Mouse (Mus musculus) retina, adult 2 months (tissue): ENCODE results near the gene Col25a1.

Source experiments
- DNase-seq: peaks from one replicate; pipeline ENCODE4 v3.0.0-alpha.2; 2012; ENCODE audit warnings: low read depth, low spot score

Gene Col25a1

GRCm38 (mm10) chr3:130565586-130565985 lies 434.3 kb downstream of the Col25a1 start:
- DNase-seq, result no peak

DNA sequence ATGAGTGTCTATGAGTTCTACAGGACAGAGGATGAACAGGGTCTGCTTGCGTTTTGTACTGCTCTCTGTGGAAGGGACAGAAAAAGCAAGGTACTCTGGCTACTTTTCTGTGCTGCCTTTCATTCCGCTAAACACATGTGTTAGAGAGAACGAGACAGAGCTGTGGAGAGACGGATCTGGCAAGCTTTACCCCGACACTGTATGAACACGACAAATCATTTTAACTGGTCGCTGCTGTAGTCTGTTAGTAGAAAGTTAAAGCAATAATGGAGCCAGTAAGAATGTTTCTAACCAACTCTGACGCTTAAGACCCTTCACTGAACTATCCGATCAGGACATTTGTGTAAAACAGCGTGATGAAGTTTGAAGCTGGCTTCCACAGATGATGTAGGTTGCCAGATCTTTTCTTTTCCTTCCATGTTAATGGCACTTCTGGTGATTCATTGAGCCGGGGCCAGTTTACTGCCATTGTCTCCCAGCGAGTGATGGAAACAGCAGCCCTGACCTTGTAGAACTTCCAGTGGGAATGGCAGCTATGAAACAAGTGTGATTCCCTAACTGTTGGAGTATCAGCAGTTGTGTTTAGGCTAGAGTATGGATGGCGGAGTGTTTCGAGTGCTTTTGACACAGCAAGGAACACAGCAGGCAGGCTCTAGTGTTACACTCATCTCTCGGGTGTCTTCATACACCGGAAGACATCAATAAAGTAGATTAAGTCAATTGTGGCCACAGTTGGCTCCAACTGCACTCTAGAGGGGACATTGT lies 437.2 kb downstream of the Col25a1 start:
- DNase-seq, result no peak

- no peak for DNase-seq
These were observed 441.9 kb downstream of the Col25a1 start for GRCm38 (mm10) chr3:130573243-130573642.

DNA sequence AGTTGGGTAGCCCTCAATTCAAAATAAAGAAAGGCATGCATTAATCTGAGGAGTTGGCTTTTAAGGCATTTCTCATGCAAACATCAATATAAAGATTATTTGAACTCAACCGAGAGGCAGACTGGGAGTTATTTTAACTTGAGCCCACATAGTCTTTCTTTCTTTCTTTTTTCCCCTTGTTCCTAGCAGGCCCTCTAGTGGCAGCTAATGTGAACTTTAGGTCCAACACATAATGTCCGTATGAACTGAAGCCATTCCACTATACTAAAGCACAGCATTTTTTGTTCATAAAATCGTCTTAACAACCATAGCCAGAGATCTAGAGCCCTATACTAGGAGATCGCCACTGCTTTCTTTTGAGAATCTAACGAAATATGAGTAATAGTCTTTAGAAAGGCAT lies 443.4 kb downstream of the Col25a1 start:
- DNase-seq, result no peak

DNA sequence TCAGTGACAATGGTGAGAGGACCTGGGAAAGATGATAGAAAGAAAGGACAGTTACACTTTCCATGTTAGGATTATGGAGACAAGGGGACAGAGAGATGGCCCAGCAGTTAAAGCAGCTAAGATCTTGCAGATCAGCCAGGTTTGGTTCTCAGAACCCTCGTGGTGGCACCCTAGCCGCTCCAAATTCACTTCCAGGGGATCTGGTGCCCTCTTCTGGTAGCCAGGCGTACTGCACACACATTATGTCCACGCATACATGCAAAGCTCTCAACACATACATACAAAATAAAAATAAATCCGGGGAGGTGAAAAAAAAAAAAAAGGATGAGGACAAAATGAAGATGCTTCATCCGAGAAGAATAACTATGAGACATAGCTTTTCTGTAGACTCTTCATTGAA lies 445.4 kb downstream of the Col25a1 start:
- no peak for DNase-seq

DNA sequence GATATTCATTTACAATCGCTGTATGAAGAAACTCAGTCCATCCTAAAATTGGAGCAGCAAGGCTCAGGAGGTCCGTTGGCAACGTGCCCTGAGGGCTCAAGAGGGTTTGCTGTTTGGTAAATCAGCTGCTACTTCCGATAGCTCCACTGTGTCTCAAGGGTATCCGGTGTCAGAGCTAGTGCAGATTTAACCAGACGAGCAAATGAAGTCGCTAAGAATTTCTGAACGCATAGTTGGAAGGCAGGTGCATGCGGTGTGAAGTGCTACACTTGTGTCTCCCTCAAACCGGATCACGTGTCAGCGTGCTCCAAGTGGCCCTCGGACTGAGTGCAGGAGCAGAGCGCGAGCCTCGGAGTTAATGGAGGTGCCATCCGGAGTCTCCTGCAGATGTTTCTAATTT lies 448.2 kb downstream of the Col25a1 start:
- DNase-seq, result no peak

DNA sequence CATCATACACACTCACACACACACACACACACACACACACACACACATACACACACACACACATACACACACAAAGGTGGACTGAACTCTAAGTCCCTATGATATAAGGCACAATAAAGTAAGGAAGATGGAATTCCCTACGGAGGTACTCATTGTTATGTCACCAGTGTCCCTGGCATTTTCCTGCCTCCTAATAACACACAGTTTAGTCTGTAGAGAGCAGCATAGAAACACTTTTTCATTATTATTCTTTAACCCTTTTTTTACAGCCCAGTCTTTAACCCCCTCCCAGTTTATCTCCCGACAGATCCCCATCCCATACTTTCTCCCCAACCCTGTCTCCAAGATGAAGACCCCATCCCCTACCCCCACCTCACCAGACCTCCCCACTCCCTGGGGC lies 450.3 kb downstream of the Col25a1 start:
- no peak for DNase-seq

- DNase-seq, result no peak
These were observed 451.8 kb downstream of the Col25a1 start for GRCm38 (mm10) chr3:130582903-130583664.

GRCm38 (mm10) chr3:130584007-130584406 lies 452.7 kb downstream of the Col25a1 start:
- no peak for DNase-seq

DNA sequence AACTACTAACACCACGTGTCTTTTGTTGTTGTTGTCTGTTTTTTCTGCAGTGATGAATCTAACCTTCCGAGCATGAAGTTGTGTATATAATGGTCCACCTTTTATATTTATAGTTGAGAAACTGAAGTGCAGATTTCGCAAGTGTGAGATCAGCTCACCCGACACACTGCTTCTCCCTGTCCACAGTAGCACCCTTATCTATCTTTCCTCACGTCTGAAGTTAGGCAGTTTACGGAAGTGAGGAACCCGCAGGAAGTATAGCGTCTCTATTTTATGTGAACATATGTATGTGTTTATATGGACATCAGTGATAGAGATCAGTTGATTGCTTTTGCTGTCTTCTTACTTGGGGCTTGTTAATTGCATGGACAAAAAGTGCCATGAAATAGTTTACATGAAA lies 463.7 kb downstream of the Col25a1 start:
- DNase-seq, result no peak

DNA sequence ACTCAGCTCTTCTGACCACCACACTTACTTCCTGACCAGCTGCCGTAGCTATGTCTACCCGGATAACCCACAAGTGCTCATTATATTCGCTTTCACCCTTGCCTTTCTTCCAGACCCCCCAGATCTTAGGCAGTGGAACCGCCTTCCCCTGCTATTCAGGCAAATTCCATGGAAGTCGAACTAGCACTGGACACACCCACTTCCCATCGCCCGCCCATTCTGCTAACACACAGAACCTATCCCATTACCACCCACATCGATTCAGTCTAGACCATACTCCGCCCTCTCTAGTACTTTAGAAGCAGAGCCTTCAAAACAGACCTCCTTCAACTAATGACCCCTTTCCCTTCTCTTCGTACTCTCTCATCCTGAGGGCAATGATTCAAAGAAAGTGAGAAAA lies 470.2 kb downstream of the Col25a1 start:
- DNase-seq, result no peak

GRCm38 (mm10) chr3:130607924-130608323 lies 476.6 kb downstream of the Col25a1 start:
- DNase-seq, result no peak

DNA sequence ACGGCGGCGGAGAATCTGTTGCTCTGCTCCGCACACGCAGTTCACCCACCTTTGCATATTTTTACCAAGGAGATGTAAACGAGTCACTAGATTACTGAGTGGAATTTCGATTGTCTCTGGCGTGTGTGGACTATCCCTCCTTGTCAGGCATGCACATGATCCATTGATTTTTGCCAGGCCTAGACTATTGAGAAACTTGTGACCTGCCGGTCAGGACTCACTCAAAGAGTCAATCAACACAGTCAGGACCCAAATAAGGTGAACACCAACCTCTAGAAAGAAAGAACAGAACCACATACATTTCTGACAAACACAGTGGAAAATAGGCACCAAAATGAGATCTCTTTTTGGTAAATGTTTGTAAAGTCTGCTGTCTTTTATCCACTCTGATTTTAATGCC lies 483.1 kb downstream of the Col25a1 start:
- no peak for DNase-seq

GRCm38 (mm10) chr3:130615625-130616024 lies 484.3 kb downstream of the Col25a1 start:
- DNase-seq, result no peak

- no peak for DNase-seq
These were observed 486.2 kb downstream of the Col25a1 start, which contains the start of gene Etnppl for GRCm38 (mm10) chr3:130617439-130617898. TSS of gene Etnppl (plus strand) at chr3:130617448.

DNA sequence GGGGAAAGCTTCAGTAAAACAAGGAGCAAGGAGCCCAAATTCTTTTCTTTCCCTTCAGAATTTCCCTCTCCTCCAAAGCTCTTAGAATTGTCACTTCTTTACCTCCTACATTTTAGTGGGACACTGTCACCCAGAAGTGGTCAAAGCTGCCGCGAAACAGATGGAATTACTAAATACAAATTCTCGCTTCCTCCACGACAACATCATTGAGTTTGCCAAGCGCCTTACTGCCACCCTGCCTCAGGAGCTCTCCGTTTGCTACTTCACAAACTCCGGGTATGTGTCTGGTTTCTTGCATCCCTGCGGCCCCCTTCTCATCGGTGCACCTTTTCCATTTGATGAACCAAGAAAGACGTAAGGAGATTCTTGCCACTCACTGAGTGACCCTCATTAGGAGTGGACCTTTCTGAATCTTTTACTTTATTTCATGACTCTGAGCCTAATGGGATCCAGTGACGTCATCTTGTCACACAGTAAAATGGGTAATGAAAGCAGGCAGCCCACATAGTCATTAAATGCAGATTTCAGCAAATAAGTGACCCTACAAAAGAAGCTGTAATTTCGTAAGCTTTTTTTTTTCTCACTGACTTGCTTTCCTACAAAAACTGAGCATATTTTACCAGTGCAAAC lies 489.3 kb downstream of the Col25a1 start:
- DNase-seq, result no peak

DNA sequence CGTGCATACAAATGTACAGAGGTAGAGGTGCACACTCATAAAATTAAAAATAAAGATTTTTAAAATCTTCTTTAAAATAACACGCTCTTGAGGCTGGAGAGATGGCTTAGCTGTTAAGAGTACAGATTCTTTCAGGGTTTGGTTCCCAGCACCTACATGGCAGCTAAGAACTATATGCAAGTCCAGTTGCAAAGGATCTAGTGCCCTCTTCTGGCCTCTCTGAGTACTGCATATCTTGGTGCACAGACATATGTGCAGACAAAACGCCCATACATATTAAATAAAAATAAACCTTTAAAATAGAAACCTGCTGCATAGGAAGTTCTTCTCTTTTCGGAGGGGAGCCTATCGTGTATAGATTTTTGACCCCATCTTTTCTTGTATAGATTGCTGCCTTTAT lies 497.1 kb downstream of the Col25a1 start:
- no peak for DNase-seq

DNA sequence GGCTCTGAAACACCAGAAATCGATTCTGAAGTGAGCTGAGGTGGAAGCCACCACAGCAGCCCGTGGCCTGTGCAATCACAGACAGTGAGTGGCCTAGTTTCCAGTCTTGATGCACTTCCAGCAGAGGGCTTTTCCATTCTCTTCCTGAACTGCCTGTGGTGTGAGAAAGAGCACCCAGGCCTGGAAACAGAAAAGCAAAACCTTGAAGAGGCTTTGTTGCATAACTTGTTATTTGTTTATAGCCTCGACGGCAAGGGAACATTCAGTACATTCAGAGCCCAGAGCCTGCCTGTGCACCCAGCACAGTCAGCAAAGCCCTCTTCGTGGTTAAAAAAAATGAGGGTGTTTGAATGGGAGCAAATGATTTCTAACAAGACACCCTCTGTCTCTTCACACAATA lies 502.6 kb downstream of the Col25a1 start:
- DNase-seq, result peak; percentile 18

DNA sequence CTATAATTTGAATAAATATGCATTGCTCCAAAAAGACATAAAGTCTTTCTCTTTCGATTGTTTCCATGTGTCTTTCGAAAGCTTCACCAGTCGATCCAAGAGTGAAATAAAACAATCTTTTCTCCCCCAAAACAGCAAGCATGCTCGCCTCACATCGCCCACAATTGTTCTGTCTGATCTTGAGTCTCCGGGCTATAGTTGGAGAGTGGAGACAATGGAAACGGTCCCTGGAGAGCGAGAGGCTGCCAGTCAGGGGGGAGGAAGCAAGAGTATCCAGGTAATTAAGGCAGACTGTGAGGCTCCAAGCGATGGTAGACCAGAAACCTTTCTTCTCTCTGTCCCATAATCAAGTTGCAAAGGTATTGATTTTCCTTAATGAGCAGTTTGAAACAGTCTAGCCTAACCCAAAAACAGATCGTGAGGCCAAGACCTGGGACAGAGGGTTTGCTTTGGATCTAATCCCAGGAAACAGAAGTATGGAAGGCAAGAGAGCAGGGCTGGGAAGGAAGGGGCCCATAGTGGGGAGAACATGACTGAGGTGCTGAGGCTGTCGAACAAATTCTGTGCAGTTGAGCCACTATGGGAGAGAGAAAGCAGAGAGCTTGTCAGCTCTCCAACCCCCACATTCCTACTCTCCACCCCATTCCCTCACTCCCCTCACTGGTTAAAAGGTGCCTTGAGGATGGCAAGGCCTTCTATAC lies 515.0 kb downstream of the Col25a1 start:
- DNase-seq, result no peak
